Mouse (Mus musculus) forebrain, embryonic 13.5 days (tissue): ENCODE measurements around the gene Rundc3a. TPM values are rescaled to one million over a fixed set of nuclear protein-coding genes. Genes with fewer than 3 reads are reported as not detected.

Experiments used
- ATAC-seq: fragments of 200-750 bp; cut with Nextera tagmentation; 2 replicates; pipeline ENCODE4 v1.8.0; 2017
- H3K27ac ChIP-seq: fragments of 300-500 bp; sonication (generic); 2 replicates; pipeline ENCODE4 v1.5.1; 2015; ENCODE audit warnings: inconsistent platforms, mild to moderate bottlenecking, moderate library complexity
- H3K27me3 ChIP-seq: fragments of 300-500 bp; sonication (generic); 2 replicates; pipeline ENCODE4 v1.6.1; 2015; ENCODE audit warnings: mild to moderate bottlenecking, inconsistent platforms
- H3K36me3 ChIP-seq: fragments of 300-500 bp; sonication (generic); 2 replicates; pipeline ENCODE4 v1.6.1; 2015; ENCODE audit warnings: mild to moderate bottlenecking, inconsistent platforms; ENCODE audit not compliant: poor library complexity, severe bottlenecking
- H3K4me1 ChIP-seq: fragments of 300-500 bp; sonication (generic); 2 replicates; pipeline ENCODE4 v1.6.1; 2015; ENCODE audit warnings: inconsistent platforms
- H3K4me2 ChIP-seq: fragments of 300-500 bp; sonication (generic); 2 replicates; pipeline ENCODE4 v1.6.1; 2015; ENCODE audit warnings: inconsistent platforms, mild to moderate bottlenecking, moderate library complexity
- H3K4me3 ChIP-seq: fragments of 300-500 bp; sonication (generic); 2 replicates; pipeline ENCODE4 v1.5.1; 2015; ENCODE audit warnings: mild to moderate bottlenecking, inconsistent platforms
- H3K9ac ChIP-seq: fragments of 300-500 bp; sonication (generic); 2 replicates; pipeline ENCODE4 v1.6.1; 2015; ENCODE audit warnings: mild to moderate bottlenecking, inconsistent platforms
- H3K9me3 ChIP-seq: fragments of 300-500 bp; sonication (generic); replicated peaks from 2 replicates; pipeline ENCODE4 v1.6.1; 2016; ENCODE audit warnings: inconsistent platforms
- WGBS: fragments of 180-500 bp; shearing (Covaris S2); methylation state at CpG from one replicate; pipeline ENCODE4 v1.1.7; 2015; 5-methylcytosine and 5-hydroxymethylcytosine counted together
- polyA plus RNA-seq: library from polyadenylated mRNA; unstranded; fragments of >200 nt; fragmentation: Nextera tagmentation; extraction: Ambion mirVana; gene quantifications from 2 replicates; pipeline ENCODE4 v1.2.1, GENCODE M21; 2015

Gene Rundc3a
- 93.9 and 94.8 TPM in 2 replicates for polyA plus RNA-seq

GRCm38 (mm10) chr11:102393238-102393634 is at the start of gene Rundc3a:
Gene Rundc3a, plus strand, starts transcription at chr11:102393403.
- H3K27me3 ChIP-seq: peaks cover 3% of the 10 kb centered on the region; the same call in 1 of the 2 replicates
- H3K4me1 ChIP-seq: peaks cover 50% of the 10 kb centered on the region
- WGBS: 1% methylated on average over 25 of the region's 34 CpGs
- H3K4me2 ChIP-seq: peak within 1 kb of the TSS; percentile 85
- H3K9me3 ChIP-seq: no peaks in the 10 kb centered on the region
- H3K9ac ChIP-seq: peak within 1 kb of the TSS; percentile 84
- peak within 1 kb of the TSS; percentile 72 for H3K4me3 ChIP-seq
- H3K27ac ChIP-seq: peak within 1 kb of the TSS; percentile 94
- peak; percentile 93 for ATAC-seq
- H3K36me3 ChIP-seq: peaks cover 4% of the 10 kb centered on the region

- Histone ChIP-seq H3K4me3 (no peak overlapping the region), H3K4me2 (no peak overlapping the region), H3K27me3 (no peaks in the 10 kb centered on the region), H3K9me3 (no peaks in the 10 kb centered on the region), H3K36me3 (no peaks in the 10 kb centered on the region), H3K4me1 (peaks cover 3% of the 10 kb centered on the region), H3K27ac (no peak overlapping the region), H3K9ac (no peak overlapping the region)
- WGBS: 91% methylated on average over 3 of the region's 3 CpGs
- ATAC-seq: no peak
These were observed 48.7 kb upstream of the Rundc3a start for GRCm38 (mm10) chr11:102344458-102344857.

GRCm38 (mm10) chr11:102346926-102347325 is 46.3 kb upstream of the Rundc3a start:
- no peak overlapping the region for H3K4me2 ChIP-seq

GRCm38 (mm10) chr11:102347683-102348082 is 45.5 kb upstream of the Rundc3a start:
- Histone ChIP-seq H3K4me3 (no peak overlapping the region), H3K9me3 (no peaks in the 10 kb centered on the region), H3K4me2 (no peak overlapping the region), H3K9ac (no peak overlapping the region), H3K27ac (no peak overlapping the region), H3K4me1 (no peaks in the 10 kb centered on the region), H3K27me3 (no peaks in the 10 kb centered on the region), H3K36me3 (no peaks in the 10 kb centered on the region)
- 54% methylated on average over 5 of the region's 5 CpGs for WGBS
- ATAC-seq: no peak

More at GRCm38 (mm10) chr11:102346926-102347325, 46.3 kb upstream of the Rundc3a start:
- H3K36me3 ChIP-seq: no peaks in the 10 kb centered on the region
- no peak for ATAC-seq
- H3K4me1 ChIP-seq: no peaks in the 10 kb centered on the region
- no peaks in the 10 kb centered on the region for H3K9me3 ChIP-seq
- H3K27me3 ChIP-seq: no peaks in the 10 kb centered on the region
- no peak overlapping the region for H3K27ac ChIP-seq
- no peak overlapping the region for H3K9ac ChIP-seq
- WGBS: 60% methylated on average over 5 of the region's 5 CpGs
- no peak overlapping the region for H3K4me3 ChIP-seq

- ATAC-seq: no peak
- H3K27me3 ChIP-seq: no peaks in the 10 kb centered on the region
- H3K4me3 ChIP-seq: no peak overlapping the region
- no peaks in the 10 kb centered on the region for H3K4me1 ChIP-seq
- 91% methylated on average over 7 of the region's 7 CpGs for WGBS
- H3K36me3 ChIP-seq: no peaks in the 10 kb centered on the region
- H3K4me2 ChIP-seq: no peak overlapping the region
- H3K27ac ChIP-seq: no peak overlapping the region
- no peaks in the 10 kb centered on the region for H3K9me3 ChIP-seq
- no peak overlapping the region for H3K9ac ChIP-seq
These were observed 45.1 kb upstream of the Rundc3a start for GRCm38 (mm10) chr11:102348101-102348585.

- no peak for ATAC-seq
- no peak overlapping the region for H3K4me2 ChIP-seq
- no peaks in the 10 kb centered on the region for H3K9me3 ChIP-seq
- no peak overlapping the region for H3K4me3 ChIP-seq
- H3K9ac ChIP-seq: no peak overlapping the region
- H3K27ac ChIP-seq: no peak overlapping the region
- H3K27me3 ChIP-seq: 0 out of 2 replicates have a peak, but pooled peaks cover under 1% of the 10 kb centered on the region
- H3K4me1 ChIP-seq: no peaks in the 10 kb centered on the region
- WGBS: 89% methylated on average over 11 of the region's 11 CpGs
- no peaks in the 10 kb centered on the region for H3K36me3 ChIP-seq
These were observed 44.4 kb upstream of the Rundc3a start for GRCm38 (mm10) chr11:102348771-102349170.

GRCm38 (mm10) chr11:102349189-102349954 is 43.8 kb upstream of the Rundc3a start:
- Histone ChIP-seq H3K36me3 (no peaks in the 10 kb centered on the region), H3K9ac (no peak overlapping the region), H3K27ac (no peak overlapping the region), H3K9me3 (no peaks in the 10 kb centered on the region), H3K4me2 (no peak overlapping the region), H3K4me1 (no peaks in the 10 kb centered on the region), H3K4me3 (no peak overlapping the region), H3K27me3 (0 out of 2 replicates have a peak, but pooled peaks cover 4% of the 10 kb centered on the region)
- 91% methylated on average over 3 of the region's 3 CpGs for WGBS
- ATAC-seq: no peak

GRCm38 (mm10) chr11:102350416-102350815 is 42.8 kb upstream of the Rundc3a start:
- Histone ChIP-seq H3K9ac (no peak overlapping the region), H3K4me1 (no peaks in the 10 kb centered on the region), H3K27ac (no peak overlapping the region), H3K4me3 (no peak overlapping the region), H3K27me3 (0 out of 2 replicates have a peak, but pooled peaks cover 4% of the 10 kb centered on the region), H3K36me3 (no peaks in the 10 kb centered on the region), H3K4me2 (no peak overlapping the region), H3K9me3 (no peaks in the 10 kb centered on the region)
- no peak for ATAC-seq
- 91% methylated on average over 4 of the region's 4 CpGs for WGBS

- 91% methylated on average over 17 of the region's 17 CpGs for WGBS
- no peak for ATAC-seq
- H3K4me2 ChIP-seq: no peak overlapping the region
- H3K4me3 ChIP-seq: no peak overlapping the region
- no peak overlapping the region for H3K27ac ChIP-seq
- no peaks in the 10 kb centered on the region for H3K36me3 ChIP-seq
- H3K4me1 ChIP-seq: no peaks in the 10 kb centered on the region
- H3K9me3 ChIP-seq: no peaks in the 10 kb centered on the region
- 0 out of 2 replicates have a peak, but pooled peaks cover 4% of the 10 kb centered on the region for H3K27me3 ChIP-seq
- no peak overlapping the region for H3K9ac ChIP-seq
These were observed 42.2 kb upstream of the Rundc3a start for GRCm38 (mm10) chr11:102350981-102351523.

- WGBS: 52% methylated on average over 5 of the region's 5 CpGs
- no peak overlapping the region for H3K4me2 ChIP-seq
These were observed 40.8 kb upstream of the Rundc3a start for GRCm38 (mm10) chr11:102352378-102352777.

GRCm38 (mm10) chr11:102353021-102353431 is 40.2 kb upstream of the Rundc3a start:
- Histone ChIP-seq H3K9ac (no peak overlapping the region), H3K4me1 (no peaks in the 10 kb centered on the region), H3K4me2 (no peak overlapping the region), H3K36me3 (no peaks in the 10 kb centered on the region), H3K9me3 (no peaks in the 10 kb centered on the region), H3K27ac (no peak overlapping the region), H3K27me3 (peaks cover 4% of the 10 kb centered on the region; the same call in 1 of the 2 replicates), H3K4me3 (no peak overlapping the region)
- no peak for ATAC-seq
- WGBS: 54% methylated on average over 8 of the region's 8 CpGs

More at GRCm38 (mm10) chr11:102352378-102352777, 40.8 kb upstream of the Rundc3a start:
- Histone ChIP-seq H3K36me3 (no peaks in the 10 kb centered on the region), H3K9me3 (no peaks in the 10 kb centered on the region), H3K4me1 (no peaks in the 10 kb centered on the region), H3K4me3 (no peak overlapping the region), H3K9ac (no peak overlapping the region), H3K27ac (no peak overlapping the region), H3K27me3 (peaks cover 4% of the 10 kb centered on the region; the same call in 1 of the 2 replicates)
- no peak for ATAC-seq

GRCm38 (mm10) chr11:102355501-102355900 is 37.7 kb upstream of the Rundc3a start:
- WGBS: 90% methylated on average over 3 of the region's 3 CpGs
- no peak overlapping the region for H3K27ac ChIP-seq

More at GRCm38 (mm10) chr11:102355501-102355900, 37.7 kb upstream of the Rundc3a start:
- H3K36me3 ChIP-seq: no peaks in the 10 kb centered on the region
- H3K4me2 ChIP-seq: no peak overlapping the region
- no peak for ATAC-seq
- peaks cover 4% of the 10 kb centered on the region; the same call in 1 of the 2 replicates for H3K27me3 ChIP-seq
- no peaks in the 10 kb centered on the region for H3K4me1 ChIP-seq
- H3K9me3 ChIP-seq: no peaks in the 10 kb centered on the region
- H3K4me3 ChIP-seq: no peak overlapping the region
- no peak overlapping the region for H3K9ac ChIP-seq
